Mouse (Mus musculus): ENCODE measurements around the gene Nat8f5.
"Not testable (repeated sequence)": the region's sequence is repeated elsewhere in the genome, so short reads cannot be mapped to it uniquely, and the experiment has no call there.

- not testable (repeated sequence) for TF ChIP-seq CTCF (IDR thresholded peaks at IDR 0.05; ENCODE audit: borderline replicate concordance, extremely low read depth, insufficient read depth, insufficient read length); POLR2A (IDR thresholded peaks at IDR 0.05; ENCODE audit: borderline replicate concordance, extremely low read depth, insufficient read depth, insufficient read length, poor library complexity, severe bottlenecking)
Observed at GRCm38 (mm10) chr6:85866166-85866565, 45.4 kb upstream of the Nat8f5 start.

Data from brain, embryonic 14.5 days (tissue).